Mouse (Mus musculus) MEL (cell line): ENCODE measurements at regions not wholly inside any gene's neighbourhood (a gene's known extent, or its start where the extent isn't known, plus 50 kb on each side); places are given as distances from the start of the nearest gene placed in this dataset.

Source experiments
- DNase-seq: peaks from one replicate; pipeline ENCODE4 v3.0.0; 2011; ENCODE audit warnings: low read depth, low spot score
- H3K27ac ChIP-seq: 2 replicates; pipeline ENCODE4 v1.5.1; 2012; ENCODE audit warnings: low read depth, mild to moderate bottlenecking, control low read depth, low read length, moderate library complexity; ENCODE audit not compliant: control insufficient read depth
- H3K27me3 ChIP-seq, 2 experiments: fragments of 150-350 bp in 1 of 2; sonication (generic) in 1 of 2; 2 replicates each; pipeline ENCODE4 v1.6.1; 2012; ENCODE audit warnings: low read length in 2 of 2, mild to moderate bottlenecking in 2 of 2, improper control_type of control experiment in 1 of 2, moderate library complexity in 1 of 2; ENCODE audit not compliant: insufficient read depth in 2 of 2, control insufficient read depth in 1 of 2
- H3K36me3 ChIP-seq, 2 experiments: 2 replicates each; pipeline ENCODE4 v1.6.1; 2012 to 2014; ENCODE audit warnings: low read length in 2 of 2, improper control_type of control experiment in 1 of 2, inconsistent platforms in 1 of 2, mild to moderate bottlenecking in 1 of 2; ENCODE audit not compliant: insufficient read depth in 2 of 2, control insufficient read depth in 1 of 2
- H3K4me1 ChIP-seq, 2 experiments: fragments of 150-350 bp in 1 of 2; sonication (generic) in 1 of 2; 2 replicates each; pipeline ENCODE4 v1.6.1; 2012; ENCODE audit warnings: low read length in 2 of 2, improper control_type of control experiment in 1 of 2, mild to moderate bottlenecking in 1 of 2; ENCODE audit not compliant: insufficient read depth in 2 of 2, control insufficient read depth in 1 of 2
- H3K4me3 ChIP-seq, 2 experiments: fragments of 150-350 bp in 1 of 2; sonication (generic) in 1 of 2; 2 replicates each; pipeline ENCODE4 v1.5.1; 2012; ENCODE audit warnings: low read depth in 2 of 2, low read length in 2 of 2, mild to moderate bottlenecking in 2 of 2, moderate library complexity in 2 of 2, control low read depth in 1 of 2, improper control_type of control experiment in 1 of 2; ENCODE audit not compliant: control insufficient read depth in 1 of 2, insufficient read depth in 1 of 2
- H3K79me2 ChIP-seq: 2 replicates; pipeline ENCODE4 v1.6.1; 2012; ENCODE audit warnings: mild to moderate bottlenecking, low read length, moderate library complexity; ENCODE audit not compliant: control insufficient read depth, poor library complexity, insufficient read depth
- H3K9ac ChIP-seq: 2 replicates; pipeline ENCODE4 v1.6.1; 2012; ENCODE audit warnings: low read depth, mild to moderate bottlenecking, control low read depth, low read length, moderate library complexity; ENCODE audit not compliant: control insufficient read depth, poor library complexity, severe bottlenecking
- H3K9me3 ChIP-seq: fragments of 150-350 bp; sonication (generic); replicated peaks from 2 replicates; pipeline ENCODE4 v1.6.1; 2012; ENCODE audit warnings: mild to moderate bottlenecking, low read length, improper control_type of control experiment, moderate library complexity; ENCODE audit not compliant: insufficient read depth
- CHD1 ChIP-seq: IDR thresholded peaks from 2 replicates; pipeline ENCODE4 v1.6.1; 2012; ENCODE audit warnings: low read depth, mild to moderate bottlenecking, inconsistent platforms, low read length, improper control_type of control experiment
- E2F4 ChIP-seq: IDR thresholded peaks from 2 replicates; pipeline ENCODE4 v1.6.1; 2011; ENCODE audit warnings: low read depth, low read length, improper control_type of control experiment, borderline replicate concordance
- ELF1 ChIP-seq: IDR thresholded peaks from 2 replicates; pipeline ENCODE4 v1.6.1; 2014; ENCODE audit warnings: low read depth, mild to moderate bottlenecking, inconsistent platforms, low read length, improper control_type of control experiment, moderate library complexity
- EP300 ChIP-seq, 2 experiments: IDR thresholded peaks; 2 replicates each; pipeline ENCODE4 v1.6.1; 2011; ENCODE audit warnings: improper control_type of control experiment in 2 of 2, low read length in 2 of 2, low read depth in 1 of 2, mild to moderate bottlenecking in 1 of 2
- GABPA ChIP-seq: IDR thresholded peaks from 2 replicates; pipeline ENCODE4 v1.6.1; 2012; ENCODE audit warnings: low read depth, mild to moderate bottlenecking, inconsistent platforms, low read length, improper control_type of control experiment, moderate library complexity
- JUND ChIP-seq: IDR thresholded peaks from 2 replicates; pipeline ENCODE4 v1.6.1; 2011; ENCODE audit warnings: low read depth, mild to moderate bottlenecking, improper control_type of control experiment, low read length
- MYC ChIP-seq: IDR thresholded peaks from 2 replicates; pipeline ENCODE4 v1.6.1; 2011; ENCODE audit warnings: low read depth, mild to moderate bottlenecking, low read length, improper control_type of control experiment, moderate library complexity
- NELFE ChIP-seq: IDR thresholded peaks from 2 replicates; pipeline ENCODE4 v1.6.1; 2011; ENCODE audit warnings: low read depth, low read length, improper control_type of control experiment
- POLR2A ChIP-seq, 2 experiments: IDR thresholded peaks; 2 replicates each; pipeline ENCODE4 v1.6.1; 2011 to 2012; ENCODE audit warnings: low read length in 2 of 2, mild to moderate bottlenecking in 2 of 2, control low read depth in 1 of 2, improper control_type of control experiment in 1 of 2, low read depth in 1 of 2, moderate library complexity in 1 of 2; ENCODE audit not compliant: control insufficient read depth in 1 of 2, insufficient read depth in 1 of 2, poor library complexity in 1 of 2
- POLR2AphosphoS2 ChIP-seq: IDR thresholded peaks from 2 replicates; pipeline ENCODE4 v1.6.1; 2011; ENCODE audit warnings: low read length, improper control_type of control experiment
- POLR2AphosphoS5 ChIP-seq: IDR thresholded peaks from 2 replicates; pipeline ENCODE4 v1.6.1; 2012; ENCODE audit warnings: low read depth, borderline replicate concordance, mild to moderate bottlenecking, inconsistent platforms, low read length, moderate library complexity, mixed read lengths
- RAD21 ChIP-seq: IDR thresholded peaks from 2 replicates; pipeline ENCODE4 v1.6.1; 2011; ENCODE audit warnings: mild to moderate bottlenecking, low read depth, low read length, improper control_type of control experiment
- USF1 ChIP-seq: IDR thresholded peaks from 2 replicates; pipeline ENCODE4 v1.6.1; 2014; ENCODE audit warnings: low read depth, mild to moderate bottlenecking, inconsistent platforms, low read length, improper control_type of control experiment, moderate library complexity
- ZC3H11A ChIP-seq: IDR thresholded peaks from 2 replicates; pipeline ENCODE4 v1.6.1; 2012; ENCODE audit warnings: low read depth, mild to moderate bottlenecking, inconsistent platforms, low read length, improper control_type of control experiment
- ZNF384 ChIP-seq: IDR thresholded peaks from 2 replicates; pipeline ENCODE4 v1.6.1; 2012; ENCODE audit warnings: low read depth, mild to moderate bottlenecking, inconsistent platforms, low read length, improper control_type of control experiment

GRCm38 (mm10) chr4:4300189-4300879, 223.0 kb upstream of the Sdr16c6 start:
- TF ChIP-seq CHD1, result no peak
- no peak for TF ChIP-seq JUND
- TF ChIP-seq ELF1, result no peak
- no peak for TF ChIP-seq NELFE
- TF ChIP-seq ZNF384, result no peak
- no peak for TF ChIP-seq EP300 (IDR thresholded peaks at IDR 0.05; ENCODE audit: low read depth in 1 of 2, low read length in 2 of 2)
- TF ChIP-seq USF1, result no peak
- no peak for TF ChIP-seq GABPA
- Histone ChIP-seq H3K9ac (no peak overlapping the region), H3K4me3 (no peak overlapping the region), H3K27ac (no peak overlapping the region), H3K79me2 (no peaks in the 10 kb centered on the region), H3K9me3 (no peaks in the 10 kb centered on the region), H3K27me3 (no peaks in the 10 kb centered on the region), H3K4me1 (no peaks in the 10 kb centered on the region), H3K36me3 (no peaks in the 10 kb centered on the region)
- no peak for DNase-seq

GRCm38 (mm10) chr4:4299631-4300030, 222.3 kb upstream of the Sdr16c6 start:
- Histone ChIP-seq H3K27ac (no peak overlapping the region), H3K79me2 (no peaks in the 10 kb centered on the region), H3K27me3 (no peaks in the 10 kb centered on the region), H3K4me1 (no peaks in the 10 kb centered on the region), H3K9me3 (no peaks in the 10 kb centered on the region), H3K36me3 (no peaks in the 10 kb centered on the region), H3K9ac (no peak overlapping the region), H3K4me3 (no peak overlapping the region)
- DNase-seq, result peak; percentile 2
- TF ChIP-seq NELFE, result no peak
- no peak for TF ChIP-seq POLR2AphosphoS2
- no peak for TF ChIP-seq E2F4
- TF ChIP-seq CHD1, result no peak

- H3K27me3 ChIP-seq, result no peaks in the 10 kb centered on the region
- DNase-seq, result no peak
- TF ChIP-seq RAD21 (no peak), POLR2A (IDR thresholded peaks at IDR 0.05; ENCODE audit: control insufficient read depth in 1 of 2, insufficient read depth in 1 of 2, low read depth in 1 of 2, low read length in 2 of 2, poor library complexity in 1 of 2) (no peak), MYC (no peak), EP300 (IDR thresholded peaks at IDR 0.05; ENCODE audit: low read depth in 1 of 2, low read length in 2 of 2) (no peak), POLR2AphosphoS5 (no peak), ZC3H11A (no peak)
- H3K4me1 ChIP-seq, result no peaks in the 10 kb centered on the region
- H3K36me3 ChIP-seq, result no peaks in the 10 kb centered on the region
- no peak overlapping the region for H3K4me3 ChIP-seq
- no peaks in the 10 kb centered on the region for H3K79me2 ChIP-seq
- H3K9me3 ChIP-seq, result no peaks in the 10 kb centered on the region
- H3K9ac ChIP-seq, result no peak overlapping the region
- H3K27ac ChIP-seq, result no peak overlapping the region
These were observed 172.3 kb upstream of the Sdr16c6 start for GRCm38 (mm10) chr4:4249601-4250000.
